Mouse (Mus musculus): ENCODE data around the gene Fam166a.

GRCm38 (mm10) chr2:25267746-25268309 lies 49.3 kb downstream of the Fam166a start:
- no peak for TF ChIP-seq CTCF (IDR thresholded peaks at IDR 0.05; ENCODE audit: low read depth)
- no peak for TF ChIP-seq EP300 (optimal IDR thresholded peaks at IDR 0.05)

All from stomach, postnatal 0 days (tissue).